Mouse (Mus musculus): ENCODE results near the gene Ulk4.
A peak's percentile ranks its signal among the peaks of the same experiment; 100 is the strongest.

Gene Ulk4

GRCm38 (mm10) chr9:121277118-121278060 lies at the start of gene Ulk4:
Gene Ulk4, minus strand, starts transcription at chr9:121277197.
- DNase-seq = peak; percentile 93 to 95

GRCm38 (mm10) chr9:121322034-121322433 lies 45.0 kb upstream of the Ulk4 start:
- DNase-seq = no peak

GRCm38 (mm10) chr9:121321118-121321517 lies 44.1 kb upstream of the Ulk4 start:
- DNase-seq = no peak

- no peak for DNase-seq
Observed at GRCm38 (mm10) chr9:121320433-121320832, 43.4 kb upstream of the Ulk4 start.

GRCm38 (mm10) chr9:121319323-121319966 lies 42.4 kb upstream of the Ulk4 start:
- no peak for DNase-seq

GRCm38 (mm10) chr9:121316621-121317405 lies 39.8 kb upstream of the Ulk4 start:
- peak; percentile 33 to 55 for DNase-seq

- no peak for DNase-seq
Observed at GRCm38 (mm10) chr9:121315901-121316595, 39.1 kb upstream of the Ulk4 start.

- DNase-seq = no peak
Observed at GRCm38 (mm10) chr9:121314541-121315152, 37.6 kb upstream of the Ulk4 start.

GRCm38 (mm10) chr9:121313656-121314374 lies 36.8 kb upstream of the Ulk4 start:
- peak; percentile 82 to 83 for DNase-seq

- DNase-seq = peak; percentile 46 to 74
Observed at GRCm38 (mm10) chr9:121312237-121312891, 35.4 kb upstream of the Ulk4 start.

GRCm38 (mm10) chr9:121311846-121312236 lies 34.8 kb upstream of the Ulk4 start:
- DNase-seq = peak in 1 of 2 experiments; percentile 24

- no peak for DNase-seq
Observed at GRCm38 (mm10) chr9:121310501-121310900, 33.5 kb upstream of the Ulk4 start.

GRCm38 (mm10) chr9:121309287-121309686 lies 32.3 kb upstream of the Ulk4 start:
- DNase-seq = no peak

- DNase-seq = no peak
Observed at GRCm38 (mm10) chr9:121305456-121305855, 28.5 kb upstream of the Ulk4 start.

- DNase-seq = no peak
Observed at GRCm38 (mm10) chr9:121304520-121304919, 27.5 kb upstream of the Ulk4 start.

GRCm38 (mm10) chr9:121303748-121304147 lies 26.8 kb upstream of the Ulk4 start:
- peak in 1 of 2 experiments; percentile 65 for DNase-seq

- DNase-seq = peak in 1 of 2 experiments; percentile 15
Observed at GRCm38 (mm10) chr9:121303086-121303485, 26.1 kb upstream of the Ulk4 start.

GRCm38 (mm10) chr9:121302543-121302942 lies 25.5 kb upstream of the Ulk4 start:
- DNase-seq = peak in 1 of 2 experiments; percentile 37

GRCm38 (mm10) chr9:121301041-121301920 lies 24.3 kb upstream of the Ulk4 start:
- DNase-seq = no peak
